Mouse (Mus musculus) MEL-GATA-1-ER (cell line): ENCODE data around the gene Crtc1.

Source experiments
- DNase-seq: peaks from one replicate; pipeline ENCODE4 v3.0.0-alpha.2; 2012; ENCODE audit warnings: low read depth; ENCODE audit errors: extremely low read depth

Crtc1 gene

GRCm38 (mm10) chr8:70439055-70439847, at the start of gene Crtc1:
Crtc1 (minus strand) TSS chr8:70439579.
- DNase-seq: peak; percentile 67

- DNase-seq: no peak
These were observed 49.6 kb upstream of the Crtc1 start for GRCm38 (mm10) chr8:70488931-70489470.

GRCm38 (mm10) chr8:70487993-70488796, 48.8 kb upstream of the Crtc1 start:
- no peak for DNase-seq

GRCm38 (mm10) chr8:70486941-70487520, 47.7 kb upstream of the Crtc1 start, which contains the start of gene Tmem59l:
Tmem59l (minus strand) TSS chr8:70487358.
- no peak for DNase-seq

GRCm38 (mm10) chr8:70486191-70486681, 46.9 kb upstream of the Crtc1 start:
- no peak for DNase-seq

GRCm38 (mm10) chr8:70482943-70483342, 43.6 kb upstream of the Crtc1 start:
- DNase-seq: no peak

- no peak for DNase-seq
These were observed 42.5 kb upstream of the Crtc1 start for GRCm38 (mm10) chr8:70481908-70482307.

GRCm38 (mm10) chr8:70477269-70477982, 38.0 kb upstream of the Crtc1 start:
- DNase-seq: peak; percentile 81

GRCm38 (mm10) chr8:70476333-70477268, 37.2 kb upstream of the Crtc1 start, which contains the start of gene Klhl26:
Klhl26 (minus strand) TSS chr8:70476968.
- DNase-seq: peak; percentile 94

- DNase-seq: no peak
These were observed 32.5 kb upstream of the Crtc1 start for GRCm38 (mm10) chr8:70471856-70472255.

- no peak for DNase-seq
These were observed 30.6 kb upstream of the Crtc1 start for GRCm38 (mm10) chr8:70469938-70470337.

GRCm38 (mm10) chr8:70469295-70469916, 30.0 kb upstream of the Crtc1 start:
- DNase-seq: peak; percentile 30

GRCm38 (mm10) chr8:70468733-70469132, 29.4 kb upstream of the Crtc1 start:
- DNase-seq: no peak

GRCm38 (mm10) chr8:70467907-70468306, 28.5 kb upstream of the Crtc1 start:
- DNase-seq: no peak

GRCm38 (mm10) chr8:70467229-70467725, 27.9 kb upstream of the Crtc1 start:
- DNase-seq: no peak

GRCm38 (mm10) chr8:70466771-70467170, 27.4 kb upstream of the Crtc1 start:
- DNase-seq: no peak

- DNase-seq: no peak
These were observed 26.9 kb upstream of the Crtc1 start for GRCm38 (mm10) chr8:70466305-70466704.

GRCm38 (mm10) chr8:70465701-70466100, 26.3 kb upstream of the Crtc1 start:
- no peak for DNase-seq

- DNase-seq: no peak
These were observed 24.8 kb upstream of the Crtc1 start for GRCm38 (mm10) chr8:70464162-70464561.
